Mouse (Mus musculus) spleen, adult 2 months (tissue): ENCODE data around the gene Fbrsl1. TPM values are rescaled to one million over a fixed set of nuclear protein-coding genes. Genes with fewer than 3 reads are reported as not detected.

Experiments used
- DNase-seq, 2 experiments: peaks; one replicate each; pipeline versions ENCODE4 v3.0.0 to v3.0.0-alpha.2; 2012 to 2021; ENCODE audit warnings: low spot score in 2 of 2, low read depth in 1 of 2
- H3K27ac ChIP-seq: fragments of 200-500 bp; 2 replicates; pipeline ENCODE4 v1.5.1; 2012; ENCODE audit warnings: low read length, inconsistent platforms; ENCODE audit not compliant: insufficient read depth
- H3K27me3 ChIP-seq: fragments of 200-500 bp; 2 replicates; pipeline ENCODE4 v1.6.1; 2012; ENCODE audit warnings: mild to moderate bottlenecking, moderate library complexity, low read length, inconsistent platforms; ENCODE audit not compliant: control insufficient read depth, insufficient read depth
- H3K36me3 ChIP-seq: fragments of 200-500 bp; 2 replicates; pipeline ENCODE4 v1.6.1; 2012; ENCODE audit warnings: mild to moderate bottlenecking, low read length, inconsistent platforms; ENCODE audit not compliant: control insufficient read depth, insufficient read depth
- H3K4me1 ChIP-seq: fragments of 200-500 bp; 2 replicates; pipeline ENCODE4 v1.6.1; 2011; ENCODE audit warnings: inconsistent platforms; ENCODE audit not compliant: control insufficient read depth, insufficient read depth, insufficient read length
- H3K4me3 ChIP-seq: fragments of 200-500 bp; 2 replicates; pipeline ENCODE4 v1.5.1; 2011; ENCODE audit warnings: mild to moderate bottlenecking, inconsistent platforms; ENCODE audit not compliant: insufficient read depth, insufficient read length; ENCODE audit errors: extremely low read depth
- CTCF ChIP-seq: fragments of 200-500 bp; IDR thresholded peaks from 2 replicates; pipeline ENCODE4 v1.5.1; 2011; ENCODE audit warnings: mild to moderate bottlenecking, inconsistent platforms; ENCODE audit not compliant: insufficient read depth, insufficient read length, insufficient replicate concordance; ENCODE audit errors: extremely low read depth
- POLR2A ChIP-seq: fragments of 200-500 bp; IDR thresholded peaks from 2 replicates; pipeline ENCODE4 v1.6.1; 2011; ENCODE audit warnings: low read depth, low read length, inconsistent platforms
- WGBS: fragments of 180-500 bp; shearing (Covaris S2); methylation state at CpG from one replicate; pipeline ENCODE4 v1.1.7; 2018; 5-methylcytosine and 5-hydroxymethylcytosine counted together
- polyA plus RNA-seq: library from polyadenylated mRNA; depleted of rRNA; stranded (reverse); fragments of >200 nt; gene quantifications from 2 replicates; pipeline ENCODE4 v1.2.3, GENCODE M21; 2012

The Fbrsl1 gene
- polyA plus RNA-seq, 1 experiment: 73.9 TPM

- Histone ChIP-seq H3K27ac (no peak overlapping the region), H3K27me3 (no peaks in the 10 kb centered on the region), H3K4me3 (no peak overlapping the region), H3K4me1 (no peaks in the 10 kb centered on the region; the same call in 1 of the 2 replicates), H3K36me3 (peaks cover 4% of the 10 kb centered on the region; the same call in 1 of the 2 replicates)
- 80% methylated on average over 14 of the region's 14 CpGs for WGBS
- TF ChIP-seq POLR2A (no peak), CTCF (no peak)
- DNase-seq: no peak
These were observed 30.4 kb downstream of the Fbrsl1 start for GRCm38 (mm10) chr5:110417756-110418522.

- WGBS: 70% methylated on average over 7 of the region's 7 CpGs
- Histone ChIP-seq H3K27ac (no peak overlapping the region), H3K27me3 (no peaks in the 10 kb centered on the region), H3K4me3 (no peak overlapping the region), H3K4me1 (no peaks in the 10 kb centered on the region; the same call in 1 of the 2 replicates), H3K36me3 (peaks cover 4% of the 10 kb centered on the region; the same call in 1 of the 2 replicates)
- TF ChIP-seq POLR2A: no peak
- TF ChIP-seq CTCF: no peak
- DNase-seq: no peak
These were observed 31.4 kb downstream of the Fbrsl1 start for GRCm38 (mm10) chr5:110416825-110417401.

- Histone ChIP-seq H3K27ac (no peak overlapping the region), H3K4me1 (no peaks in the 10 kb centered on the region), H3K4me3 (no peak overlapping the region), H3K27me3 (no peaks in the 10 kb centered on the region), H3K36me3 (peaks cover 6% of the 10 kb centered on the region)
- TF ChIP-seq POLR2A: no peak
- TF ChIP-seq CTCF: no peak
- 84% methylated on average over 13 of the region's 13 CpGs for WGBS
- no peak for DNase-seq
These were observed 32.2 kb downstream of the Fbrsl1 start for GRCm38 (mm10) chr5:110415806-110416700.

GRCm38 (mm10) chr5:110415022-110415421, 33.3 kb downstream of the Fbrsl1 start:
- TF ChIP-seq POLR2A (no peak), CTCF (no peak)
- Histone ChIP-seq H3K27ac (no peak overlapping the region), H3K4me1 (no peaks in the 10 kb centered on the region), H3K4me3 (no peak overlapping the region), H3K36me3 (peaks cover 6% of the 10 kb centered on the region), H3K27me3 (no peaks in the 10 kb centered on the region)
- 94% methylated on average over 5 of the region's 5 CpGs for WGBS
- no peak for DNase-seq

- H3K27ac ChIP-seq: no peak overlapping the region
- H3K27me3 ChIP-seq: no peaks in the 10 kb centered on the region
- DNase-seq: no peak
- no peak overlapping the region for H3K4me3 ChIP-seq
- H3K36me3 ChIP-seq: peaks cover 6% of the 10 kb centered on the region
- no peaks in the 10 kb centered on the region for H3K4me1 ChIP-seq
- 78% methylated on average over 14 of the region's 14 CpGs for WGBS
- no peak for TF ChIP-seq CTCF
- no peak for TF ChIP-seq POLR2A
These were observed 35.3 kb downstream of the Fbrsl1 start for GRCm38 (mm10) chr5:110413018-110413417.

- TF ChIP-seq CTCF (no peak), POLR2A (no peak)
- DNase-seq: no peak
- WGBS: 89% methylated on average over 5 of the region's 5 CpGs
- Histone ChIP-seq H3K27me3 (no peaks in the 10 kb centered on the region), H3K4me1 (no peaks in the 10 kb centered on the region), H3K27ac (no peak overlapping the region), H3K4me3 (no peak overlapping the region), H3K36me3 (peaks cover 3% of the 10 kb centered on the region)
These were observed 37.9 kb downstream of the Fbrsl1 start for GRCm38 (mm10) chr5:110410386-110410785.
